Mouse (Mus musculus) heart, postnatal 0 days (tissue): ENCODE measurements around the gene Actr3.

Source experiments
- CTCF ChIP-seq: IDR thresholded peaks from 2 replicates; pipeline ENCODE4 v1.5.1; 2016; ENCODE audit warnings: antibody characterized with exemption, control low read depth, low read depth
- EP300 ChIP-seq: IDR thresholded peaks from 2 replicates; pipeline ENCODE4 v1.6.1; 2016; ENCODE audit warnings: antibody characterized with exemption, low read depth

DNA sequence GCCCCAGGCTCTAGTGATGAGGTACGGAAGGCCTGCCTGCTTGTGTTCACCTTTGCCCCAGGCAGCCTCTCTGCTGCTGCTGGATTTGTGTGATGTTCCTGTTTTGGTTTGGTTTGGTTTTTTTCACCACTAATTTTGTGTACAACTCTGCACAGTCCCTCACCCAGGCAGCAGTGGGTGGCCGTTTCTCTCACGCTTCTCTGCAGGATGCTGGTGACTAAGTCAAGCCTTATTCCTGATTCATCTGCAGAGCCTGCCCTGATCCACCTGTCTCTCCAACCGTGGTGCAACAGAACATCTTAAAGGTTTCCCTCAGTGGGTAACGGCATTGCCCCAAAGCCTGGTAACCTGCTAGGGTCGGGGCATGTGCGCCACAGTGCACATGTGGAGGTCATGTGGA lies 49.3 kb downstream of the Actr3 start:
- TF ChIP-seq CTCF (no peak), EP300 (no peak)
